Comparison of ENCODE assay signal across 8 mouse cellular contexts in genomic region chr12:33109531-33109930, GRCm38 (mm10). TPM values are rescaled to one million over a fixed set of nuclear protein-coding genes. Genes with fewer than 3 reads are reported as not detected.
A peak's percentile ranks its signal among the peaks of the same experiment; 100 is the strongest.
DNase-seq lines count a peak whose midpoint lies in the region; ATAC-seq and TF ChIP-seq lines count a peak whose summit lies in the region.

No protein-coding gene starts in this region.

- no peak overlapping the region for H3K27ac ChIP-seq in heart, adult 2 months
- H3K27ac ChIP-seq in ES-Bruce4 (ENCODE audit: insufficient read depth, low read length): no peak overlapping the region
- H3K27ac ChIP-seq in cortical plate, adult 2 months (ENCODE audit: insufficient read depth, low read length): no peak overlapping the region
- H3K27ac ChIP-seq in neural tube, embryonic 15.5 days (replicated peaks): no peak overlapping the region

- no peak overlapping the region for H3K4me3 ChIP-seq in heart, adult 2 months
- no peak overlapping the region for H3K4me3 ChIP-seq in ES-Bruce4 (ENCODE audit: low read depth, low read length)
- H3K4me3 ChIP-seq in cortical plate, adult 2 months (ENCODE audit: insufficient read depth, low read length): no peak overlapping the region
- H3K4me3 ChIP-seq in neural tube, embryonic 15.5 days (replicated peaks): no peak overlapping the region

- H3K36me3 ChIP-seq in heart, adult 2 months (ENCODE audit: control insufficient read depth, insufficient read depth, low read length): peaks cover 6% of the 10 kb centered on the region
- H3K36me3 ChIP-seq in ES-Bruce4 (ENCODE audit: control insufficient read depth, insufficient read depth, low read length, poor library complexity, severe bottlenecking): no peaks in the 10 kb centered on the region
- H3K36me3 ChIP-seq in neural tube, embryonic 15.5 days: no peaks in the 10 kb centered on the region

- H3K79me2 ChIP-seq in heart, adult 2 months (replicated peaks; ENCODE audit: control insufficient read depth, insufficient read depth, low read length): no peaks in the 10 kb centered on the region

- no peak overlapping the region for H3K9ac ChIP-seq in heart, adult 2 months (ENCODE audit: low read depth, low read length)
- no peak overlapping the region for H3K9ac ChIP-seq in ES-Bruce4 (ENCODE audit: low read depth, poor library complexity, severe bottlenecking)
- H3K9ac ChIP-seq in neural tube, embryonic 15.5 days (replicated peaks): no peak overlapping the region

- intact Hi-C loops in heart, adult 2 months (cut with DNase I): loop anchor here (1.0 to 5.0 kb wide), 3 partner anchors 42 to 197 kb away; no protein-coding TSS in a partner anchor
- intact Hi-C loops in heart, postnatal 25 days (cut with DNase I): loop anchor here (1.0 to 5.0 kb wide), 2 partner anchors 82 to 197 kb away; no protein-coding TSS in a partner anchor
- intact Hi-C loops in left cerebral cortex, postnatal 14 days (cut with DNase I): loop anchor here (1.0 to 5.0 kb wide), 3 partner anchors 47 to 197 kb away; no protein-coding TSS in a partner anchor

- no peaks in the 10 kb centered on the region for H3K9me3 ChIP-seq in ES-Bruce4 (replicated peaks; ENCODE audit: control insufficient read depth, insufficient read depth, low read length, poor library complexity, severe bottlenecking)
- no peaks in the 10 kb centered on the region for H3K9me3 ChIP-seq in neural tube, embryonic 15.5 days (replicated peaks)

- H3K27me3 ChIP-seq in heart, adult 2 months (ENCODE audit: control insufficient read depth, insufficient read depth, low read length): no peaks in the 10 kb centered on the region
- no peaks in the 10 kb centered on the region for H3K27me3 ChIP-seq in ES-Bruce4 (ENCODE audit: control insufficient read depth, insufficient read depth, low read length, poor library complexity, severe bottlenecking)
- peaks cover 2% of the 10 kb centered on the region; the same call in 1 of the 2 replicates for H3K27me3 ChIP-seq in neural tube, embryonic 15.5 days (replicated peaks)

- TF ChIP-seq POLR2A in heart, adult 2 months (IDR thresholded peaks at IDR 0.05; ENCODE audit: insufficient read depth, low read depth, low read length): no peak
- no peak for TF ChIP-seq POLR2A in ES-Bruce4 (IDR thresholded peaks at IDR 0.05; ENCODE audit: insufficient read depth, low read length)
- TF ChIP-seq POLR2A in cortical plate, adult 2 months (IDR thresholded peaks at IDR 0.05; ENCODE audit: extremely low read depth, insufficient read depth, low read length): no peak

- peak in 1 of 2 experiments; percentile 25 for DNase-seq in heart, adult 2 months
- no peak for DNase-seq in heart, postnatal 25 days (ENCODE audit: low spot score)
- DNase-seq in heart, postnatal 4 days: peak; percentile 32
- DNase-seq in left cerebral cortex, postnatal 14 days (ENCODE audit: low spot score in 2 of 2): peak; percentile 43 to 47
- DNase-seq in spleen, postnatal 14 days (ENCODE audit: low spot score in 2 of 2): no peak

- no peak overlapping the region for H3K4me2 ChIP-seq in neural tube, embryonic 15.5 days

- peak; percentile 91 for TF ChIP-seq EP300 in heart, adult 2 months (IDR thresholded peaks at IDR 0.05; ENCODE audit: insufficient read depth, low read depth, low read length)
- TF ChIP-seq EP300 in ES-Bruce4 (IDR thresholded peaks at IDR 0.05; ENCODE audit: insufficient read depth, low read depth, low read length): no peak

- H3K4me1 ChIP-seq in heart, adult 2 months (ENCODE audit: control insufficient read depth, insufficient read depth, low read length): peaks cover 5% of the 10 kb centered on the region
- no peaks in the 10 kb centered on the region for H3K4me1 ChIP-seq in ES-Bruce4 (ENCODE audit: control insufficient read depth, insufficient read depth, low read length)
- H3K4me1 ChIP-seq in cortical plate, adult 2 months (ENCODE audit: control insufficient read depth, insufficient read depth, low read length): peaks cover 2% of the 10 kb centered on the region; the same call in 1 of the 2 replicates
- H3K4me1 ChIP-seq in neural tube, embryonic 15.5 days: peaks cover 17% of the 10 kb centered on the region

- peak; percentile 60 for ATAC-seq in neural tube, embryonic 15.5 days (ENCODE audit: low FRiP score)

- peak; percentile 78 for TF ChIP-seq CTCF in heart, adult 2 months (IDR thresholded peaks at IDR 0.05)
- peak; percentile 60 for TF ChIP-seq CTCF in ES-Bruce4 (IDR thresholded peaks at IDR 0.05; ENCODE audit: low read depth, low read length)
- TF ChIP-seq CTCF in cortical plate, adult 2 months (IDR thresholded peaks at IDR 0.05; ENCODE audit: extremely low read depth, insufficient read depth, low read length): peak; percentile 85

RNA-seq across cellular contexts. Expression of gene Cdhr3, which starts 16.9 kb away (rescaled TPM):
- total RNA-seq in heart, adult 2 months (2021): under 1 TPM; 0.34 to 0.39 TPM
- polyA plus RNA-seq in heart, adult 2 months (2012; rRNA removed): 0.76 and 1.8 TPM in 2 replicates
- under 1 TPM; 0.67 to 0.73 TPM for total RNA-seq in heart, postnatal 25 days (2021)
- polyA plus RNA-seq in ES-Bruce4 (2011; ENCODE audit: insufficient read depth, insufficient read length, low read depth, missing spikeins): not detected in 2 replicates
- polyA plus RNA-seq in cortical plate, adult 2 months (2012; rRNA removed): 3.9 and 4.7 TPM in 2 replicates
- not detected for total RNA-seq in heart, postnatal 4 days (2021)
- under 1 TPM; 0.61 to 0.66 TPM for total RNA-seq in left cerebral cortex, postnatal 14 days (2021)
- polyA plus RNA-seq in neural tube, embryonic 15.5 days (2015; fragmentation: Nextera tagmentation; extraction: Ambion mirVana): 0.18 and 0.32 TPM in 2 replicates

RNA-seq across cellular contexts. Expression of gene Atxn7l1, which starts 38.0 kb away (rescaled TPM):
- 10 to 100 TPM; 18.8 to 19.0 TPM for total RNA-seq in heart, adult 2 months (2021)
- 21.6 and 23.6 TPM in 2 replicates for polyA plus RNA-seq in heart, adult 2 months (2012; rRNA removed)
- 10 to 100 TPM; 17.2 to 19.2 TPM for total RNA-seq in heart, postnatal 25 days (2021)
- polyA plus RNA-seq in ES-Bruce4 (2011; ENCODE audit: insufficient read depth, insufficient read length, low read depth, missing spikeins): 16.1 and 17.5 TPM in 2 replicates
- polyA plus RNA-seq in cortical plate, adult 2 months (2012; rRNA removed): 39.0 and 41.0 TPM in 2 replicates
- 10 to 100 TPM; 16.8 to 17.5 TPM for total RNA-seq in heart, postnatal 4 days (2021)
- 10 to 100 TPM; 56.9 to 65.3 TPM for total RNA-seq in left cerebral cortex, postnatal 14 days (2021)
- polyA plus RNA-seq in neural tube, embryonic 15.5 days (2015; fragmentation: Nextera tagmentation; extraction: Ambion mirVana): 19.4 and 27.7 TPM in 2 replicates

Comparison
In these comparisons a context has a peak if more than half of its experiments do, and no peak if none do; other contexts are left out.
1. DNase-seq: peak in heart, postnatal 4 days (single experiment) and left cerebral cortex, postnatal 14 days (2 of 2); none in heart, postnatal 25 days (single experiment) and spleen, postnatal 14 days (0 of 2).
2. Peak in every context shown above with its lines, with median percentiles within 50 percentile points of each other: CTCF ChIP-seq.